Mouse (Mus musculus): ENCODE data around the gene Dio1.

Gene Dio1

DNA sequence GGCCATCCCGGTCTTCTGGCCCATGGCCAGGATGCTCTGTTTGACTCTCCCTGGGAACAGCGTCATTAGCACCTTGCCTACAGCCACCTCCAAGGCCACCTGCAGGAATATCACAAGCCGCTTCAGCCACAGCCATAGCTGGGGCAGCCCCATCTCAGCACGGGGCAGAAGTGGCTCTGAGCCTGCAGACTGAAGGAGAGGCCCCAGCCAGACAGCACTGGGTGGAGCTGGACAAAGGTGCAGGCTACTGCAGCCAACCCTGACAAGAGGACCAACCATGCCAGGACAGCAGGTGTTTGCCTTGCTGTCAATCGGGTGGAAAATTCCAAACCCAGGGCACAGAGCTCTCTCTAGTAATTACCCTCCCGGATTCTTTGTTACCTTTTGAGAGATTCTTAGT, at the start of gene Dio1:
Gene Dio1, minus strand, starts transcription at position 204 of the 400 bp plus-strand sequence.
- no peak for DNase-seq (ENCODE audit: low read depth, low spot score)

DNA sequence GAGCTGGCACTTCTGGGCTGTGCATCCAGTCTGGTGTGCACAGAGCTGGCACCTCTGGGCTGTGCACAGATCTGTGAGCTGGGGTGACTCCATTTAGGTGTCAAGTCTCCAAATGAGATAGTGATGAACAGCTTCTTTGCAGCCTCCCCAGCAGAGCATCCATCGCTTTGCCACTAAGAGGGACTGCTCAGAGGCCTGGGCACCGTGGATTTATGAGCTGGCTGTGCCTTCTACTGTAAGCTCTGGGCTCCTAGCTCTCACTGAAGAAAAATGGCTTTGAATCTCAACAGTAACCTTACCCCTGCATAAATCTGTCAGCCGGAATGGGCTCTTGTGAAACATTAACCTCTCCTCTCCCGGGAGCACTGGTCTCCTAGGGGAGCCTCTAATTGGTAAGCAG, 47.6 kb upstream of the Dio1 start:
- peak; percentile 68 for DNase-seq (ENCODE audit: low read depth, low spot score)

DNA sequence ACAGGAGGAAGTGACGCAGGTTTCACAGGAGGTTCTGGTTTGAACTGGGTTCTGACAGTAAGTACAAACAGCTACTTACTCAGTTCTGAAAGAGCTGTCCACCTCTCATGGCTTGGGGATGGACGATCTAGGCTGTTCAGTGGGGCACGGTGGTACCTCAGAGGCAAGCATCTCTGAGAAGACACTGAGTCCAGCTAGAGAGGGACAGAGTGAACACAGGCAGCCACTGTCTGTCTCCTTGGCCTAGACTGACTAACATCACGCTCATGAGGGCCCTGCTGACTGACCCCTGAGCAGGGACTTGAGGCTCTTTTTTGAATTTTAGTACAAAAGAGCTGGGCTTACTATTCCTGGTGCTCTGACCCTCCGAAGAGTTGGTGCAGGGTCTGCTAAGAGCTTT, 47.2 kb upstream of the Dio1 start:
- no peak for DNase-seq (ENCODE audit: low read depth, low spot score)

DNA sequence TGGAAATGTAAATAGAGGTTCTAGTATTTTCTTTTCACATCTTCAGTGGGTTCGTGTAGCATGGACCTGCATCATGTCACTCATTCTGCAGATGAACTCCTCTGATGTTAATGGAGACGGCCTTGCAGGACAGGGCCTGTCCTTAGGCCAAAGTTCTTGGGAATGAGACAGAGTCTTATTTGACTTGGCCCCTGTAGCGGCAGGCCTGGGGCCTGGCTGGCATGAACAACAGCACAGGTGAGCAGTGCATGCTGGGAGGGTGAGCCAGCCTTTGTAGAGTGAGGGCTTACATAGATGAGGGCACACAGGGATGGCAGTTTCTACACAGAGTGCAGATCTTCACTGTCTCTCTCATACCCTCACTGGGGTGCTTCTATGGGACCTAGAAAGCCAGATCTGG, 46.6 kb upstream of the Dio1 start:
- DNase-seq (ENCODE audit: low read depth, low spot score) = no peak

DNA sequence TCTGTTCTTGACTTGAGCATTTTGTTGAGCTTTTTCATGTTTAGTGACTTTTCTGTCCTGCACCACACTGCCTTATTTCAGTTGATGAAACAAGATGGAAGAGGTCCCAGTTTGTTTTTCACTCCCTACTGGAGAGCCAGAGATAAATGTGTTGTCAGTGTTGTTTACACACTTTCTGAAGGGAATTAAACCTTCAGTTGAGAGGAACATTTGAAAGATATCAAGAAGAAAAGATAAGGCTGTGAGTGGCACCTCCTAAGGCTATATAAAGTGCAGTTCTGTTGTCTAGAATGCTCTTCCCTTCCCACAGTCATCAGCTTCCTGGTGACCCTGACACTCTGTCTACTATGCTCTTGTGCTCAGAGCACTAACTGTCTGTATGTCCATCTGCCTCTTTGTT, 44.4 kb upstream of the Dio1 start:
- no peak for DNase-seq (ENCODE audit: low read depth, low spot score)

DNA sequence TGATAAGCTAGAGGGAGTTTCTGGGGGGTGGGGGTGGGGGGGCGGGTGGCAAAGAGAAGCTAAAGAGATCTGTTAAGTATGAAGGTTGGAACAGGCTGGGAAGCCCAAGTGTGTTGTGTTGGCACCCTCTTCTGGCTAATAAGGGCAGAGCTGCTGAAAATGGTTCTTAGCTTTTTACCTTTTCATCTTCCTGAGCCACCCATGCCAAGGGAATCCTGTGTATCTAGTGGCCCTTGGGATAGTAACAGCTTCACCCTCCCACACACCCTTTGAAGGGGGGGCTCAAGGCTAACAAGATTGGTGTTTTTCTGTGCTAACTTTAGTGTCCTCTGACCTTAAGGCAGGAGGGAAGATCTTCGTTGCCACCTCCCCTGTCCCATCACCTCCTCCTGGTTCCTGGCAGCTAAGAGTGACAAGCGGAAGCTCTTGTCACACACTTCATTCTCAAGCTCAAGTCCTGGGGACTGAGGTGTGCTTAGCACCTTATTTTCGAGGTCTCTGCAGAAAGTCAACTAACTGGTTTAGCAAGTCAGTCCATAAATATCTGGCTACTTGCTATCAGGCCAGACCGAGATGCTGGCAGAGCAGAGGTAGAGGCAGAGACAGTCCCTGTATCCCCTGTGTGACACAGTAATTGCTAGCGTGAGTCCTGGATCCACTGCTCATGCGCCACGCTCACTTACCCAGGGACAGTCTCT, 42.5 kb upstream of the Dio1 start:
- DNase-seq (ENCODE audit: low read depth, low spot score) = peak; percentile 31

DNA sequence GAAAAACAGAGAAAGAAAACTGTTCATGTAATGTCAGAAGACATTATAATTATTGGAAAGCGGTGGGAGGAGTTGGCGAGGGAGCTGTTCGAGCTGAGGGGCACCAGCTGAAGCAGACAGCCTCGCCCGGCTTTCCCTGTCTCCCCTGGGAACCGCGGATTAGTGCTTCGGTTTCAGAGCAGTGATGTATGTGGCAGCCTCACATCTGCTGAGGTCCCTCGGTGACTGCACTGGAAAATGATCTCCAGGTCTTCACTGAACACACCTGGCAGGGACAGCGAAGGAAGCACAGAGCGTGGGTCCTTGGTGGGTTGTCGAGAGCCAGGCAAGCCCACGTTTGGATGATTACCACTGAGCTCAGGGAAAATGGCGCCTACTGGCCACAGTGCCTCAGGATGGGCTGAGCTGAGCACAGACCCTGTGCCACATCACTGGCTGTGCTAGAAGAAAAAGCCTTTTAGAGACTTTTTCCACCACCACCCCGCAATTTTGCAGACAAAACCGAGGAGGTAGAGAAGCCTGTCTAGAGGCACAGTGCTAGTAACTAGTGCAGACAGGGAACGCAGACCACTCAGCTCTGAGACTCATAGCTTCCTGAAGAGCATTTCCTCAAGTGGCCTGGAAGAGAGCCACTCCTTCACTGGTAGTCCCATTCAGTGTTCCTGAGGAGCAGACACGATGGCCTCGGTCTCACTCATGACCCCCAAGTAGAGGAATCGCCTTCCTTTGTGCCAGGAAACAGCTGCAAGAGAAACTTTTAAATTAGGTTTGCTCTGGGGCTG, 41.8 kb upstream of the Dio1 start:
- DNase-seq (ENCODE audit: low read depth, low spot score) = no peak

DNA sequence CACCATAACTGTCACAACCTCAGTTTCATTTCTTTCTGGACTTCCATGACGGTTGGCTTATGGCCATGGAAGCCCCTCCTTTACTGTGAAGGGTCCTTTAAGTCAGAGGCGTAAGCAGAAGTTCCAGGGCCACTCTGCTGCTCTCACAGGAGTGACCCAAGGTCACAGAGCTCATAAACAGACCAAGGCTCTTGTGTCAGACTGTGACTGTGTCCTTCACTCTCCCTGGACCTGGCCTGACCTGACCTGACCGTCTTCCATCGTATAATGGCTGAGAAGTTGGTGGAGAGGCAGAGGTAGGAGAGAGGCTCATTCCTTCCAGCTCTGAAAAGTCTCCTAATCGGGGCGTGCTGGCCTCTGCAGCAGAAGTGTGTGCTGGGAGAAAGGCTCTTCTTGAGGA, 40.3 kb upstream of the Dio1 start:
- no peak for DNase-seq (ENCODE audit: low read depth, low spot score)

DNA sequence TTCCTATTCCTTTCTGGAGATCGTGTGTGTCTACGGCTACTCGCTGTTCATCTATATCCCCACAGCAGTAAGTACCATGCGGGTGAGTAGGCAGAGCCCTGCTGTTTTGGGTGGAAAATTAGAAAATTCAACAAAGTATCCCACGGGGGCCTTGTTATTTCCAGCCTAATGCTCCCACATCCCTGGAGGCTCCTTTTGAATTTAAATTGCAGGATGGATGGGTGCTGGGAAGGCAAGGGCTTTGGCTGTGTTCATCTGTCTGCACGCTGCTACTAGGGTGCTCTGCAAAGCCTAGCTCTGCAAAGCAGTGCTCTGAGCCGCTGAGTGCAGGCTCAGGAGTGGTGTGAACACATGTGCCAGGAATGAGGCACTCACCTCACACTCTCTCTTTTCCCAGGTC, 37.6 kb upstream of the Dio1 start:
- no peak for DNase-seq (ENCODE audit: low read depth, low spot score)

DNA sequence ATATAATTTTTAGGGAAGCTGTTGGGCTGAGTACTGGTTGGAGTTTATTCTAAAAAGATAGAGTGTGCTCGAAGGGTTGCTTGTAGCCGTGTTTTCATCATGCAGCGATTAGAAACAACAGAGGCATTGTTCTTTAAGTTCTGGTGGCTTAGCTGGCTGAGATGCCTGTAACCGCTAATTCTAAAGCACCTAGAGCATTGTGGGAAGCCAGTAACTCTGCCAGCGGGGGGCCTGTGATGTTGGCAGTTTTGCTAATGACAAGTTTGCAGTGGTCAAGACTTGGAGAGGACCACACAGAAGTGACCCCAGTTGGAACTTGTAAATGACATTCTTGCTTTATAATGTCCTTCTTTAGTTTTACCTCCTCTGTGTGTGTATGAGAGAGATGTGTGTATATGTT, 34.4 kb upstream of the Dio1 start:
- DNase-seq (ENCODE audit: low read depth, low spot score) = peak; percentile 63

DNA sequence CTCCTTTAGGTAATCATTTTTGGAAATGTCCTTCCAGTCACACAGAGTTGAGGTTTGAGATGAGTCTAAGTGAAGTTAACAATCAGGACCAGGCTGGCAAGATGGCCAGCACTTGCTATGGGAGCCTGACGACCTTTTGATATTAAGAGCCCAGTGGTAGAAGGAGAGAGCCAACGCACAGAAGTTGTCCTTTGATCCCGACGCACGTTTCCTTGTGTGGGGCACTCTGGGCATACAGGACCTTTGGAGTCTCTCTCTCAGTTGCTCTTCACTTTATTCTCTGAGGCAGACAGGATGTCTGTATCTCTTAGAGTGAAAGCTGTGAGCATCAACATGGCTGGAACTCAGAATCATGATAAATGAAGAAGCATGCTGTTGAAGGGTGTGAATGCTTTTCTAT, 30.5 kb upstream of the Dio1 start:
- DNase-seq (ENCODE audit: low read depth, low spot score) = no peak

DNA sequence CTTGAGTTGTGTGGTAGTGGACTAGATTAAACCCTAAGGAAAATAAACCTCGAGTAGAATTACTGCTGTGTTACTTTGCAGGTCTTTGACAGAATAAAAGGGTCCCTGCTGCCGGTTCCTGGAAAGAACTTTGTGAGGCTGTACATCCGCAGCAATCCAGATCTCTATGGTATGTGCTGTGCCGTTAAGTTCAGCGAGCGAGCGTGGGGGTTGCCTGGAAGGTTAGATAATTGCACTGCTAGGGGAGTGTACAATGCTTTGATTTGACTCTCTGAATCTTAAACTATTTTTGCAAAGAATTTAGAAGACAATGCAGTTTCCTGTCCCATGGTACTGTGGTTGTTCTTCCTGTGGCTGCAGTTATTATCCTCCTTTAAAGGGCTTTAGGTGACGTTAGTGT, 29.4 kb upstream of the Dio1 start:
- no peak for DNase-seq (ENCODE audit: low read depth, low spot score)

DNA sequence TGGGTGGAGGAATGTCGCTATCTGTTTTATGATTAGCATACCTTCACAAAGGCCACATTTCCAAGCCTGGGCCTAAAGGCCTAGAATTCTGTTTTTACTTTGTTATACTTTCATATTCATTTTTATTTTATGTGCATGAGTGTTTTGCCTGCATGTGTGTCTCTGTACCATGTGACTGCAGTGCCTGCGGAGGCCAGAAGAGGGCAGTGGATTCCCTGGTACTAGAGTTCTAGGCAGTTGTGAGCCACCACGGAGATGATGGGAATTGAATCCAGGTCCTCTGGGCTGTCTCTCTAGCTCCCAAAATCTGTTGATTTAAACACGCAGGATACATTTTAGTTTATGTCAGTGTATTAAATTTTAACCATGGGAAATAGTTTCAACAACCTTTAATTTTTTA, 26.5 kb upstream of the Dio1 start:
- DNase-seq (ENCODE audit: low read depth, low spot score) = no peak

DNA sequence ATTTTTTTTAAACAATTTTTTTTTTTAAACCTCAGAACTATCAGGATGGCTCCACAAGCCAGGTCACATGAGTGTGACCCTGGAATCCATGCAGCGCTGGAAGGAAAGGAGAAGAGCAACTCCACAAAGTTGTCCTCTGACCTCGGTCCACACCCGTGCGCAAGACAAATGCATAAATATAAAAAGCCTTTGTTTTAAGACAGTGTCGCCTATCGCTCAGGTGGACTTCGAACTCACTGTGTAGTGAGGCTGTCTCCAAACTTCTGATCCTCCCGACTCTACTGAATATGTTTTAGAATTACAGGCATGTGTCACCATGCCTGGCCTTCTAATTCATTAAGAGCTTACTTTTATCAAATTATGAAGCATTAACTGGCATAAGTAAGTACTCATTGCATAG, 21.6 kb upstream of the Dio1 start:
- DNase-seq (ENCODE audit: low read depth, low spot score) = no peak

DNA sequence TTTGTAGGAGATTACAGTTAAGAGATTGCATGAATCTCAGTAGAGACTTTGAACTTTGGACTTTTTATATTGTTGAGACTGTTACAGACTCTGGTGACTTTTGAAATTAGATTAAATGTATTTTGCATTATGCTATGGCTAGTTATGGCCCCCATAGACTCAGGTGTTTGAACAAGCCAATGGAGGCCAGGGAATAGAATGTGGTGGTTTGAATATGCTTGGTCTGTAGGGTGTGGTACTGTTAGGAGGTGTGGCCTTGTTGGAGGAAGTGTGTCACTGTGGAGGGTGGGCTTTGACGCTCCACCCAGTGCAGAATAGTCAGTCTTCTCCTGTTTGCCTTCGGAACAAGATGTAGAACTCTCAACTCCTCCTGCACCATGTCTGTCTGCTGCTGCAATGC, 16.1 kb upstream of the Dio1 start:
- DNase-seq (ENCODE audit: low read depth, low spot score) = no peak

DNA sequence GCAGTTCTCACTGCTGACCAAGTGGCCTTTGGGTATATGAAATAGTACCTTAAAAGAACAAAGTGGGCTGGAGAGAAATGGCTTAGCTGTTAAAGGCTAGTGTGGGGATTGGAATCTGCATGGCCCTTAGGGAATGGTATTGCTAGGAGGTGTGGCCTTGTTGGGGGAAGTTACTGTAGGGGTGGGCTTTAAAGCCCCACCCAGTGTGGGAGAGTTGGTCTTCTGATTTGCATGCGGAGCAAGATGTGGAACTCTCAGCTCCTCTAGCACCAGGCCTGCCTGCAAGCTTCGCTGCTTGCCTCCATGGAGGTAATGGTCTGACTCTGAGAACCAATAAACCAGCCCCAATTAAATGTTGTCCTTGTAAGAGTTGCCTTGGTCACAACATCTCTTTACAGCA, 14.1 kb upstream of the Dio1 start:
- DNase-seq (ENCODE audit: low read depth, low spot score) = peak; percentile 8

DNA sequence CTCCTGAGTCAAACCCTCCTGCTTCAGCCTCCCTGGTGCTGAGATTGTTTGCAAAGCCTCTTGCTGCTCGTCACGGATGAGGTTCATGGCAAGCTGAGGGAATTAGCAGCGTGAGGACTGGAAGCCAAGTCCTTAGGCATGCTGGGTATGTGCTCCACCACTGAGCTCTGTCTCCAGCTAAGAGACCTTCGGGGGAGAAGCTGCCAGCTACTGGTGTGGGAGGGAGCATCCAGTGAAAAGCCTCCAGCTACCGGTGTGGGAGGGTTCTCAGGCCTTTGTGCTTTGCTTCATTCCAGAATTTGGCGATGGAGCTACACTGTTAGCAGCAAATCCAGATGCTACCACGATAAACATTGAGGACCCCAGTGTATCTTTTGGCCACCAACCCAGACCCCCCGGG, 11.7 kb upstream of the Dio1 start:
- DNase-seq (ENCODE audit: low read depth, low spot score) = no peak

DNA sequence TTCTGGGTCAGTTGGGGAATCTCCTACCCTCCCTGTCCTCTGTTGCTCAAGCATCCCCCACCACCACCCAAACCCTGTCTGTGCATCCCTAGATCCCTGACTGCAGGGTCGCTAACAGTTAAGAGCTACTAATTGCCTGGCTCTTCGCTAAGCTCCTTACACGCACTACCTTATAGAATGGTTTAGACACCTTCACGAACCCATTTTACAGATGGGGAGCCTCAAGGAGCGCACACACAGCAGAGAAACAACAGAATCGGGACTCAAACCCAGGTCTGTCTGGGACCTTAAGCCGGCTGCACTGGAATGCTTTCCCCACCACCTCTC, 7.5 kb upstream of the Dio1 start:
- no peak for DNase-seq (ENCODE audit: low read depth, low spot score)

DNA sequence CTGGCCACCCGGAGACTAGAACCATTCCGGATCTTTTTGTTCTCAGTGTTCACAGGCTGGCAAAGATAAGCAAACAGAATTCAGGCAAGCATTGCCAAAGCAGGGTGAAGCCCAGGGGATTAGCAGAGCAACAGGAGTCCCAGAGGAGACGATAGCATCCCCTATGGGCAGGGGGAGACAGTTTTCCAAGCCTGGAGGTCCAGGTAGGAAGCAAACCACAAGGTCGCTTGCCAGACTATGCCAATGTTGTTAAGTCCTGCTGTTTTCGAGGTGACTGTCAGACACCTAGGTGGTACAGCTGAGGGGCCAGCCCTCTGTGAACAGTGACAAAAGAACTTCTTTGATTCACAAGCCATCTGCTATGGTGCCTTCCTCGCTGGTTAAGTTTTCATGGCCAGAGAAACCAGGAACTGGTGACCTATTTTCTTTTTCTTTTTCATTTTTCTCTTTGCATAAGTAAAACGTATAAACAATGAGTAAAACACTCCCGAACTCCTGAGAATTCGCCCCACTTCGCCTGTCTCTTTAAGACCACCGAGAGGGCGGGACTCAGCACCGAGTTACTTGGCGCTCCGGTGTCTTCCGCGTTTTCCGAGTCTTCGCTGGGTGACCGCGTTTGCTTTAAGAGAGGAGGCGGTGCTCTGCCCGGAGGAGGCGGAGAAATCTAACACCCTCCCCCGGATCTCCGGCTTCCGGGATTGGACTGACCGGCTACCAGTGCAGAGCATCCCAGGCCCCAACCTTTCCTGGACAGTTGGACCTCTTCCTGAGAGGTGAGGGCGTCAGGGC, 6.9 kb upstream of the Dio1 start, which contains the start of gene Yipf1:
Gene Yipf1, plus strand, starts transcription at position 674 of the 789 bp plus-strand sequence.
- DNase-seq (ENCODE audit: low read depth, low spot score) = peak; percentile 81

DNA sequence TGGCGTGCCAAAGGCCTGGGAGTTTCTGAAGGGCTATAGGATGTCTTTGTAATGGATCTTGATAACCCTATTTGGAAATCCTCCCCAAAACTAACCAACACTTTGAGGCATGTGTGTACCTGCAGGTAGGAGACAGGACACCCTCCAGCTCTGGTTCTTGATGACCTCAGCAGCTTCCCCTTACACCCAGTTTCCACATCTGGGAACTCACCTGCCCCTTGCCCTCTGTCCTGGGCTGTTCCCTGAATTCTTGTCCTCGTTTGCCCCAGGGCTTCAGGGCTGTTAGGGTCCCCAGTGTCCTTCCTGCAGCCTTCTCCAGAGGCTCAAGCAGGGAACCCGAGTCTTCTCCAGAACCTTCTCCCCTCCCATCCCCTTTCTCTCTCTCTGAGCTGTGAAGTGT, 3.4 kb downstream of the Dio1 start:
- no peak for DNase-seq (ENCODE audit: low read depth, low spot score)

DNA sequence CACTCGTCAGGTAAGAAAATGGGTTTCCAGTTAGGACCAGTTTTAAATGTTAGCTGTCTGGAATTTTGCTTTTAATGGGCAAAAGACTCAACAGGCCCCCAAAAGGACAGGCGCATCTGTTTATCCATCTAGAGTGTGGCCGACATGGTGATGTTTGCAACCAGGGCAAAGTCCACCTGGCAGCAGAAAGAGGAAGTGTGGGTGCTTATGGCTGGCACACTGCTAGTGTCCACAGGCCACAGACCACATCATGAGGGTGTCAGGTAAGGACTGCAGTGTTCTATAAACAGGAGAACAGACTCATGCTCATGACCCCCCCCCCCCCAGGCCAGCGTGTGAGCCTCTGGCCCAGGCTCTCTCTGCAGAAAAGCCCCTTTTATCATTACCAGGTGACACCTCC, 4.1 kb downstream of the Dio1 start:
- no peak for DNase-seq (ENCODE audit: low read depth, low spot score)

DNA sequence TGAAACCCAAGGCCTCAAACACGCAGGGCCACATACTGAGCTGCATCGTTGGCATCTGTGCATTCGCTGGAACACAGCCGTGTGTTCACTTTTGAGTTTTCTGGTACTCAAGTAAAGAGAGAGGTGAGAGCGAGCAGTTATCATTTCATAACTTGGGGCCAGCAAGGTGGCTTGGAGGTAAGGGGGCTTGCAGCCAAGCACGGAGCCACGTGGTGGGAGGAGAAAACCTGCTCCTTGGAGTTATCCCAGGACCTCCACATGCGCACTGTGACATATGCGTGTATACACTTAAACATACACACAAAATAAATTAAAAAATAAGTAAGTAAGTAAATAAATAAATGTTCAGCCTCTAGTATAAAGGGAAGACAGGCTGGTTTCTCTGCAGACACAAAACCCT, 4.7 kb downstream of the Dio1 start:
- no peak for DNase-seq (ENCODE audit: low read depth, low spot score)
